Mouse (Mus musculus): ENCODE data around the gene Arhgef25. TPM values are rescaled to one million over a fixed set of nuclear protein-coding genes. Genes with fewer than 3 reads are reported as not detected.

Gene Arhgef25
- polyA plus RNA-seq, 1 experiment from 2014 or later = 29.6 TPM

DNA sequence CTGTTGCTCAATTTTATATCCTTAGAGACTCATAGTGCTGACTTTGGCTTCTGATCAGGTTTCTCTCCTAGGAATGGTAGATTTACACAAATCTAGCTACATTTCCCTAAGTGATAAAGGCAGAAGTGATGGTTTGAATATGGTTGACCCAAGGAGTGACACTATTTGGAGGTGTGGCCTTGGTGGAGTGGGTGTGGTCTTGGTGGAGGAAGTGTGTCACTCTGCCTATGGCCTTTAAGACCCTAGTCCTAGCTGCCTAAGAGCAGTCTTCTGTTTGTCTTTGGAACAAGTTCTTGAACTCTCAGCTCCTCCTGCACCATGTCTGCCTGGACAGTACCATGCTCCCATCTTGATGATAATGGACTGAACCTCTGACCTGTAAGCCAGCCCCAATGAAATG is 27.3 kb upstream of the Arhgef25 start:
- Histone ChIP-seq H3K4me3 (no peak overlapping the region), H3K27me3 (replicated peaks; ENCODE audit: low read depth, poor library complexity, severe bottlenecking) (no peaks in the 10 kb centered on the region), H3K36me3 (replicated peaks) (no peaks in the 10 kb centered on the region), H3K4me1 (no peaks in the 10 kb centered on the region), H3K27ac (replicated peaks) (no peak overlapping the region), H3K9me3 (no peaks in the 10 kb centered on the region)
- DNase-seq (ENCODE audit: low spot score) = no peak

DNA sequence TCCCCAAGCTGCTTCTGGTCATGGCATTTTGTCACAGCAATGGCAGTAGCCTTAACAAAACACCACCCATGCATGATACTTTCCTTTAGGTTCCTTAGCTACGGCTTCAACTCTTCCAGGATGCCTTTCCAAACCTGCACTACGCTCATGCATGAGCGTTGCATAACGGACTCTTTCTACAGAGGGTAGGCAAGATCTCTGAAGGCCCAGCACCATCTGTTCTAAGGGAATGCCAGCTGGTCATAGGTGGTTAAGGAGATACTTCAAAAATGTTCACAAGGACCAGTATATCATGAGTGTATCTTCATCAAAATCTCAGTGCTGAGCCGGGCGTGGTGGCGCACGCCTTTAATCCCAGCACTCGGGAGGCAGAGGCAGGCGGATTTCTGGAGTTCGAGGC is 26.6 kb upstream of the Arhgef25 start:
- Histone ChIP-seq H3K4me1 (no peaks in the 10 kb centered on the region), H3K36me3 (replicated peaks) (no peaks in the 10 kb centered on the region), H3K27ac (replicated peaks) (no peak overlapping the region), H3K9me3 (no peaks in the 10 kb centered on the region), H3K27me3 (replicated peaks; ENCODE audit: low read depth, poor library complexity, severe bottlenecking) (no peaks in the 10 kb centered on the region), H3K4me3 (no peak overlapping the region)
- 96% methylated on average over 11 of the region's 11 CpGs for WGBS
- DNase-seq (ENCODE audit: low spot score) = no peak

DNA sequence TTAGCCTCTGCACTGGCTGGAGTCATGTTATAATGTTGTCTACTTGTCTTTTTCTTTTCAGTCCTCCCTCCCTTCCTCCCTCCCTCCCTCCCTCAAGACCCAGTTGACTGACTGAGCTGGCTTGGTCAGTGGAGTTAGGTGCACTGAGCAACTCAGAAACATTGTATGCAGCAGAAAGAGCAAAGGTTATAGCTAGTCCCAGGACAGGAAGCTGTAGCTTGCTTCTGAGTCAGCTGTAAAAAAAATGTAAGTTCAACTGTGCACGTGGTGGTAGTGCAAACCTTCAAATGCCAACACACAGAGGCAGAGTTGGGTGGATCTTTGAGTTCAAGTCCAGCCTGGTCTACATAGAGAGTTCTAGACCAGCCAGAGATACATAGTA is 24.5 kb upstream of the Arhgef25 start:
- no peaks in the 10 kb centered on the region for H3K27me3 ChIP-seq (replicated peaks; ENCODE audit: low read depth, poor library complexity, severe bottlenecking)
- DNase-seq (ENCODE audit: low spot score) = no peak
- H3K4me1 ChIP-seq = peaks cover 17% of the 10 kb centered on the region
- H3K4me3 ChIP-seq = no peak overlapping the region
- no peak overlapping the region for H3K27ac ChIP-seq (replicated peaks)
- H3K36me3 ChIP-seq (replicated peaks) = no peaks in the 10 kb centered on the region
- H3K9me3 ChIP-seq = no peaks in the 10 kb centered on the region
- 71% methylated on average over 1 of the region's 1 CpGs for WGBS

DNA sequence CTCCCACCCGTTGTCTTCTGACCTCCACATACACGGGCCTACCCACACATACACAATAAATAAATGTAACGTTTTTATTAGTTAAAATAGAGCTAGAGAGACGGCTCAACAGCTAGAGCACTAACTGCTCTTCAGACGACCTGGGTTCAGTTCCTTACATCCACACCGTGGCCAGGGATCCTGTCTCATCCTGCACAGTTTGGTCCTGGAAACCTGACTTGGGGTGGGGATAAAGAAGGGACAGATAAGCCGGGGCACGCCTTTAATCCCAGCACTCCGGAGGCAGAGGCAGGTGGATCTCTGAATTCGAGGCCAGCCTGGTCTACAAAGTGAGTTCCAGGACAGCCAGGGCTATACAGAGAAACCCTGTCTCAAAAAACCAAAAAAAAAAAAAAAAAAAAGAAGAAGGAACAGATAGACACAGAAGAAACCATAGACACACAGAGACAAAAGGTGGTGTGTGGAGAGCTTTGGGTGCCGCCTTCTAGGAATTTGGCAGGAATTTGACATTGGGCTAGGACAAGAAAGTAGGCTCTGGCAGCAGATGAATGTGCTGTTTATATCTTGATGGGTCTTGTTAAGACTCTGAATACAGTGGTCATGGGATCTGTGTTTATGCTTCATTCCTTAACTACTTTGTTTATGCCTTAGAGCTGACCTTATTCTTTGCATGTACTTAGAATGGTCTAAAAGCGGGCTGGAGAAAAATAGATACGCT is 24.0 kb upstream of the Arhgef25 start:
- no peaks in the 10 kb centered on the region for H3K9me3 ChIP-seq
- H3K4me3 ChIP-seq = no peak overlapping the region
- H3K36me3 ChIP-seq (replicated peaks) = peaks cover under 1% of the 10 kb centered on the region
- no peak for DNase-seq (ENCODE audit: low spot score)
- peaks cover 20% of the 10 kb centered on the region for H3K4me1 ChIP-seq
- 84% methylated on average over 13 of the region's 13 CpGs for WGBS
- H3K27me3 ChIP-seq (replicated peaks; ENCODE audit: low read depth, poor library complexity, severe bottlenecking) = no peaks in the 10 kb centered on the region
- no peak overlapping the region for H3K27ac ChIP-seq (replicated peaks)

DNA sequence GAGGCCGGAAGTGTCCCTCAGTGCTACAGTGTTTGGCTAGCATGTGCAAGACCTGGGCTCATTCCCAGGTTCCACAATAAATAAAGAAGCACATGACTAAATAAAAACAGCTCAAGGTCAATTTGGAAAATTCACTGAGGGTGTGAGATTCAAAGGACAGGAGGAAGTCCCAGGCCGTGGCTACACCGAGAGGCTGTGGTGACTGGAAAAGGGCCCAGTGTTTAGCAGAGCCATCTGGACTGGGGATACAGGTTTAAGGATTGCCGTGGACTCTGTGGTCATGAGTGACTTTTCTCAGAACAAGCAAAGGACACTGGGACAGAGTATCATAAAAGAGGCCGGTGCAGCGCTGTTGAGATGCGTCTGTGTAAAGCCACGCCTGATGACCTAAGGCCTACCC is 23.4 kb upstream of the Arhgef25 start:
- no peak overlapping the region for H3K27ac ChIP-seq (replicated peaks)
- H3K36me3 ChIP-seq (replicated peaks) = peaks cover 7% of the 10 kb centered on the region
- peaks cover 20% of the 10 kb centered on the region for H3K4me1 ChIP-seq
- H3K9me3 ChIP-seq = no peaks in the 10 kb centered on the region
- H3K4me3 ChIP-seq = no peak overlapping the region
- 93% methylated on average over 8 of the region's 8 CpGs for WGBS
- no peak for DNase-seq (ENCODE audit: low spot score)
- H3K27me3 ChIP-seq (replicated peaks; ENCODE audit: low read depth, poor library complexity, severe bottlenecking) = no peaks in the 10 kb centered on the region

DNA sequence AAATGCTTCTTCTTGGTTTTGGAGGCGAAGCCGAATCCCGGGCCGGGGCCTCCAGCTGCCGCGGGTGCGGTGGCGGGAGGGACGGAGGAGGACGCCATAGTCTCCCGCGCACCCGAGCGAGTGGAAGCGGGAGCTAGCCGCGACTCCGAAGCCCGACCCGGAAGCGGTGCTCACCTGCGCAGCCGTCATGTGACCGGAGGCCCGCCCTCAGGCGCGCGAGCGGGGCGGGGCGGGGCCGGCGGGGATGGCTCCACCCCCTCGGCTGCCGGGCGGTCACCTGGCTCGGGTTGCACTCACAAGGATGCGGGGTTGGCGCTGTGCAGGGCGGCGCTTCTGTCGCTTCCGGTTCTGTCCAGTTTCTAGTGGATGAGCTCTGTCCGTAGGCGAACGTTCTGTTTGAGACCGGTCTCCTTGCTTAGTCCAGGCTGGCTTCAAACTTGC is 21.6 kb upstream of the Arhgef25 start, which contains the start of gene Pip4k2c:
Gene Pip4k2c (minus strand): TSS at position 172 of the 441 bp plus-strand sequence.
- under 1% methylated on average over 47 of the region's 47 CpGs for WGBS
- peak within 1 kb of the TSS; percentile 77 for H3K4me3 ChIP-seq
- H3K4me1 ChIP-seq = peaks cover 20% of the 10 kb centered on the region
- H3K27ac ChIP-seq (replicated peaks) = peak within 1 kb of the TSS; percentile 82
- H3K27me3 ChIP-seq (replicated peaks; ENCODE audit: low read depth, poor library complexity, severe bottlenecking) = no peaks in the 10 kb centered on the region
- peaks cover 25% of the 10 kb centered on the region for H3K36me3 ChIP-seq (replicated peaks)
- H3K9me3 ChIP-seq = no peaks in the 10 kb centered on the region
- peak; percentile 96 for DNase-seq (ENCODE audit: low spot score)

DNA sequence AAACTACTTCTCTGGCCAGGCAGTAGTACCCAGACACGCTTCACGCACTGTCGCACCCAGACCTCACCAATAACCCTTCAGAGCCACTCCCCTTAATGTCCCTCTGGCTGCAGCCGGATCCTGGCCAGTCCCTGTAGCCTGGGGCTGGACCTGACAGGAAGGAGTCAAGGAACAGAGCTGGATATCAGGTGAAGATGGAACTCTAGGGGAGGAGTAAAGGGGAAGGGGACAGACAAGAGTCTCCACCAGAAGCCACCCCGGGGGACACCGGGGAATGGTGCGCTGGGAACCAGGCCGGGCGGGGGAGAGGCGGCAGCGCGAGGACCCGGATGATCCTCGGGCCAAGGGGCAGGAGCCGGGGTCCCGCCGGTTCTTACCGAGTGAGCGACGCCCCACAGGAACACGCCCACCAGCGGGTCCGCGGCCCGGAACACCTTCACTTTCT is 21.1 kb upstream of the Arhgef25 start:
- WGBS = under 1% methylated on average over 25 of the region's 25 CpGs
- Histone ChIP-seq H3K9me3 (no peaks in the 10 kb centered on the region), H3K4me3 (peak overlapping the region; percentile 77), H3K27ac (replicated peaks) (peak overlapping the region; percentile 82), H3K27me3 (replicated peaks; ENCODE audit: low read depth, poor library complexity, severe bottlenecking) (no peaks in the 10 kb centered on the region), H3K4me1 (peaks cover 20% of the 10 kb centered on the region), H3K36me3 (replicated peaks) (peaks cover 30% of the 10 kb centered on the region)
- no peak for DNase-seq (ENCODE audit: low spot score)

DNA sequence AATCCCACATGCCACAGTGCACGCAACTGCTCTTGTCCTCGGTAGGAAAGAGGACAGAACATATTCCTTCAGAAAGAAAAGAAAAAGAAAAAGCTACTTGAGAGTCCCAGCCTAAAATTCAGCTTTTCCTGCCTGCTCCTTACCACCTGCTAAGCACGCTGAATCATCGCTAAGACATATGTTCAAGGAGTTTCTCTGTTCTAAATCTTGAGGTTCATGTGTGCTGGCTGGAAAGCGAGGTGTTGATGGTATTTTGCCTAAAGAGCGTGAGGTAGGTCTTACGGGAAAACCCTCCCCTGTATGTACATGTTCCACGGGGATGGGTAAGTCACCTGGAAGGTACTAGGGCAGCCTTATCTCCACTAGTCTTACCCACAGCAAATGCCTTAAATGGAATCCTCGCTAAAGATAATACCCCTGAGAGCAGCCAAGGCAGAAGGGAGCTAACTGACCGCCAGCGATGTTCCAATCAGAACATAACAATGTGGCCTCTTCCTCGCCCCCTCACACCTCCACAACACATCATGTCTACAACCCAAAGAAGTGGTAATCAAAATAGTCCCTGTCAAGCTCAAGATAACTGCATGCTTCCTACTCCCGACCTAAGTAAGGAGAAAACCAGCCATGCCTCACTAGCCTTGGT is 20.2 kb upstream of the Arhgef25 start:
- H3K36me3 ChIP-seq (replicated peaks) = peaks cover 39% of the 10 kb centered on the region
- no peaks in the 10 kb centered on the region for H3K9me3 ChIP-seq
- DNase-seq (ENCODE audit: low spot score) = no peak
- H3K4me3 ChIP-seq = peak overlapping the region; percentile 77
- no peaks in the 10 kb centered on the region for H3K27me3 ChIP-seq (replicated peaks; ENCODE audit: low read depth, poor library complexity, severe bottlenecking)
- 86% methylated on average over 13 of the region's 13 CpGs for WGBS
- peaks cover 20% of the 10 kb centered on the region for H3K4me1 ChIP-seq
- H3K27ac ChIP-seq (replicated peaks) = no peak overlapping the region

DNA sequence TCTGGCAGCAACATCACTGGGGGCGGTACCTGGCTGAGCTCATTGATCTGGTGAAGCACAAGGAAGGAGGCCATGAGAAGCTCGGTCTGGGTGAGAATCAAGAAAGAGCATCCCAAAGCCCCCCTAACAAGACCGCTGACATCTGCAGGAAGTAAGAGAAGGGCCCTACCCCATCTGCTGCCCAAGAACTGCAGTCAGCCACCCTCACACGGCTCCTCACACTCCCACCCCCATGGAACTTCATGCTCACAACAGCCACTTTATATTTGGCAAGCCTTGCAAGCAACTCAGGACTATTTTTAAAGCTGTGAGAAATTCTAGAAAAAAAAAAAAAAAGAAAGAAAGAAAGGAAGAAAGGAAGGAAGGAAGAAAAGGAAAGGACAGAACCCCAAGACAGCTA is 19.0 kb upstream of the Arhgef25 start:
- Histone ChIP-seq H3K36me3 (replicated peaks) (peaks cover 50% of the 10 kb centered on the region), H3K27me3 (replicated peaks; ENCODE audit: low read depth, poor library complexity, severe bottlenecking) (no peaks in the 10 kb centered on the region), H3K4me1 (peaks cover 20% of the 10 kb centered on the region), H3K9me3 (no peaks in the 10 kb centered on the region), H3K4me3 (no peak overlapping the region), H3K27ac (replicated peaks) (no peak overlapping the region)
- no peak for DNase-seq (ENCODE audit: low spot score)
- 88% methylated on average over 4 of the region's 4 CpGs for WGBS

DNA sequence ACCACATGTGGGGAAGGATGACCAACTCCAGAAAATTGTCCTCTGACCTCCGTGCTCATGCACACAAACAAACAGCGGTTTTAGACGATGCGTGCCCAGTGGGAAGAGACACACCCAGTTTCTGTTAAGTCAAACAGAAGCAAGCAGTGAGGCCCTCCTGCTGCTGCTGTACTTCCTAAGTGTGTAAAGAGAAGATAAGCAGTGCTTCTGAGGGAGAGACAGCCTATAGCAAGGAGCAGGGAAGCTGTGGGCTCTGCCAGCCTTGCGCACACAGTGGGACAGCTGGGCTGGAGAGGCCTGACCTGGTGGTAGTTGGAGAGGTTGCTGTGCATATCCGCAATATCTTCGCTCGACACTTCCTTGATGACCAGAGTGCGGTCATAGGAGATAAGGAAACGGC is 15.5 kb upstream of the Arhgef25 start:
- Histone ChIP-seq H3K4me1 (peaks cover 12% of the 10 kb centered on the region), H3K27ac (replicated peaks) (no peak overlapping the region), H3K36me3 (replicated peaks) (peaks cover 82% of the 10 kb centered on the region), H3K27me3 (replicated peaks; ENCODE audit: low read depth, poor library complexity, severe bottlenecking) (no peaks in the 10 kb centered on the region), H3K9me3 (no peaks in the 10 kb centered on the region), H3K4me3 (no peak overlapping the region)
- DNase-seq (ENCODE audit: low spot score) = no peak
- WGBS = 89% methylated on average over 10 of the region's 10 CpGs

DNA sequence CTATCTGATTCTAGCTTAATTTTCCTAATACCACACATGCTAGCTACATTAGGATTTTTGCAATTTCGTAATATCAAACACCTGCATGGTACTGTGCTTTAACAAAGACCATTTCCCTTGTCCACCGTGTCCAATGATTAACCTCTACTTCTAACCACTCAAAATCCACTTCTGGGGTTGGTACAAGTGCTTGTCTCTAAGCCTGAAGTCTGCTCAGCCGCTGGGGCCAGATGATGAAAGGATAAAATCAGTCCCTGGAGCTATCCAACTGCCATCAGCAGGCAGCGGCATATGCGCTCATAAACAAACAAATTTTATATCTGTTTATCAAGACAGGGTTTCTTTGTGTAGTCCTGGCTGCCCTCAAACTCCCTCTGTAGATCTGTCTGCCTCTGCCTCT is 14.7 kb upstream of the Arhgef25 start:
- Histone ChIP-seq H3K27me3 (replicated peaks; ENCODE audit: low read depth, poor library complexity, severe bottlenecking) (no peaks in the 10 kb centered on the region), H3K36me3 (replicated peaks) (peaks cover 90% of the 10 kb centered on the region), H3K4me1 (peaks cover 4% of the 10 kb centered on the region), H3K4me3 (no peak overlapping the region), H3K27ac (replicated peaks) (no peak overlapping the region), H3K9me3 (no peaks in the 10 kb centered on the region)
- 91% methylated on average over 5 of the region's 5 CpGs for WGBS
- DNase-seq (ENCODE audit: low spot score) = no peak

DNA sequence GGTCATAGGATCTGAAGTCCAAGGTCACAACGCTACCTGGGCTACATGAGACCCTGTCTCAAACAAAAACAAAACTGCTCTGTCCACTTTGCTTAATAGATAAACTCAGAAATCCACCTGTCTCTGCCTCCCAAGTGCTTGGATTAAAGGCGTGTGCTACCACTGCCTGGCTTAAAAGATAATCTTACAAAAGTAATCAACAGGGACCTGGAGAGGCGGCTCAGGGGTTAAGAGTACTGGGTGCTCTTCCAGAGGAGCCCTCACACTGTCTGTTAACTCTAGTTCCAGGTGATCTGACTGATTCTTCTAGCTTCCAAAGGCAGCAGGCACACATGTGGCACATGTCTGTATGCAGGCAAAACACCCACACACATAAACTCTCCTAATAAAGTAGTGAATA is 13.2 kb upstream of the Arhgef25 start:
- Histone ChIP-seq H3K27me3 (replicated peaks; ENCODE audit: low read depth, poor library complexity, severe bottlenecking) (no peaks in the 10 kb centered on the region), H3K4me1 (peaks cover 4% of the 10 kb centered on the region), H3K36me3 (replicated peaks) (peaks cover 96% of the 10 kb centered on the region), H3K27ac (replicated peaks) (peak overlapping the region; percentile 35; the same call in 1 of the 2 replicates), H3K4me3 (no peak overlapping the region), H3K9me3 (no peaks in the 10 kb centered on the region)
- WGBS = 88% methylated on average over 3 of the region's 3 CpGs
- DNase-seq (ENCODE audit: low spot score) = no peak

DNA sequence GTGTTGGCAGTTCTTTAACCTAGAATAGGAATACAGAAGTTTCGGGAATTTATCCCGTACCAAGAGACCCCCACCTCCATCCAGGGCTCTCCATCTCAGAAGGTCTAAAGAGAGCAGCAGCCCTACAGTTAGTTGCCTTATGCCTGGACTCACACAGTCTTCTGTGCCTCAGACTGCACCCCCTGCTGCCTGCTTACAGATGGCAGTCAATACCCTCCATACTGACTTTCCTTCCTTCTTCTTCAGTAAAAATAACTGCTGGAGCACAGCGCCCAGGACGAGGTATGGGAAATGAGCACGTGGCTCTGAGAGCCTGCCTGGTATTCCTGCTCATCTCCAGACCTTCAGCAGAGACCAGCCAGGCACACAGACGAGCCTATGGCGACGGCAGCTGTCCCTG is 10.4 kb upstream of the Arhgef25 start:
- no peak overlapping the region for H3K27ac ChIP-seq (replicated peaks)
- H3K36me3 ChIP-seq (replicated peaks) = peaks cover 79% of the 10 kb centered on the region
- H3K27me3 ChIP-seq (replicated peaks; ENCODE audit: low read depth, poor library complexity, severe bottlenecking) = no peaks in the 10 kb centered on the region
- 81% methylated on average over 8 of the region's 8 CpGs for WGBS
- DNase-seq (ENCODE audit: low spot score) = no peak
- H3K4me1 ChIP-seq = peaks cover 29% of the 10 kb centered on the region
- H3K9me3 ChIP-seq = no peaks in the 10 kb centered on the region
- H3K4me3 ChIP-seq = no peak overlapping the region

Data from embryonic facial prominence, embryonic 10.5 days (tissue).